Mouse (Mus musculus) E14TG2a.4 (cell line): Measurements from ENCODE around the gene Gabbr2.

Source experiments
- H3K27me3 ChIP-seq: 2 replicates; pipeline ENCODE4 v1.6.1; 2014; ENCODE audit warnings: low read length, control low read depth; ENCODE audit not compliant: insufficient read depth
- H3K36me3 ChIP-seq: 2 replicates; pipeline ENCODE4 v1.6.1; 2014; ENCODE audit warnings: low read length, control low read depth; ENCODE audit not compliant: insufficient read depth
- H3K4me1 ChIP-seq: replicated peaks from 2 replicates; pipeline ENCODE4 v1.6.1; 2014; ENCODE audit warnings: low read depth, low read length, control low read depth
- H3K4me3 ChIP-seq: replicated peaks from 2 replicates; pipeline ENCODE4 v1.5.1; 2014; ENCODE audit warnings: mild to moderate bottlenecking, low read length
- H3K9me3 ChIP-seq: 2 replicates; pipeline ENCODE4 v1.6.1; 2014; ENCODE audit warnings: low read length, control low read depth
- CTCF ChIP-seq: conservative IDR thresholded peaks from 2 replicates; pipeline ENCODE4 v1.5.1; 2014; ENCODE audit warnings: low read length
- NANOG ChIP-seq: IDR thresholded peaks from 2 replicates; pipeline ENCODE4 v1.6.1; 2014; ENCODE audit warnings: borderline replicate concordance, low read length, mixed read lengths
- POU5F1 ChIP-seq: IDR thresholded peaks from 2 replicates; pipeline ENCODE4 v1.6.1; 2014; ENCODE audit warnings: low read length, borderline replicate concordance

The Gabbr2 gene

GRCm38 (mm10) chr4:46664123-46665009, 327.3 kb downstream of the Gabbr2 start:
- Histone ChIP-seq H3K4me3 (peak overlapping the region; percentile 80), H3K27me3 (0 out of 2 replicates have a peak, but pooled peaks cover 3% of the 10 kb centered on the region), H3K9me3 (peaks cover 33% of the 10 kb centered on the region), H3K36me3 (no peaks in the 10 kb centered on the region), H3K4me1 (peaks cover 62% of the 10 kb centered on the region)
- TF ChIP-seq NANOG (no peak), POU5F1 (no peak), CTCF (no peak)

DNA sequence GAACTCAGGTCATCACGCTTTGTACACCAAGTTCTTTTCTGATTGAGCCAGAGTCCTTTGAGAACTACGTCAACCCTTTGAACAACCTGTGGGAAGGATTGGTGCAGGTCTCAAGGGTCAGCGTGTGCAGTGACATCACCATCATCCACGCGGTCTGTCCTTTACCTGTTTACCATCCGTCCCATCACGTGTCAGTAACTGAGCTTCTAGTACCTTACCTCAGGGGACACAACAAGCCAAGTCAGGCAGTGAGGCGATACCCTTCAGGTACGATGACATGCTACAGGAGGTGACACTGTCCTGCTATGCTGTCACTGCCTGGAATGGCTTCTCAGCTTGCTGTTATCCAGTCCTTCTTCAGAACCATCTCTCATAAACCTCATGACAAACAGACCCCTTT, 330.2 kb downstream of the Gabbr2 start:
- no peak overlapping the region for H3K4me3 ChIP-seq
- 0 out of 2 replicates have a peak, but pooled peaks cover 3% of the 10 kb centered on the region for H3K27me3 ChIP-seq
- H3K36me3 ChIP-seq = no peaks in the 10 kb centered on the region
- TF ChIP-seq POU5F1 (no peak), NANOG (no peak), CTCF (no peak)
- peaks cover 3% of the 10 kb centered on the region for H3K9me3 ChIP-seq
- peaks cover 55% of the 10 kb centered on the region for H3K4me1 ChIP-seq

GRCm38 (mm10) chr4:46658946-46659345, 332.7 kb downstream of the Gabbr2 start:
- Histone ChIP-seq H3K36me3 (no peaks in the 10 kb centered on the region), H3K9me3 (no peaks in the 10 kb centered on the region), H3K27me3 (0 out of 2 replicates have a peak, but pooled peaks cover 3% of the 10 kb centered on the region), H3K4me1 (peaks cover 35% of the 10 kb centered on the region), H3K4me3 (no peak overlapping the region)
- TF ChIP-seq CTCF = no peak
- TF ChIP-seq NANOG = no peak
- no peak for TF ChIP-seq POU5F1

- H3K27me3 ChIP-seq = peaks cover 9% of the 10 kb centered on the region; the same call in 1 of the 2 replicates
- no peaks in the 10 kb centered on the region for H3K9me3 ChIP-seq
- peak; percentile 95 for TF ChIP-seq CTCF
- TF ChIP-seq POU5F1 = no peak
- H3K36me3 ChIP-seq = no peaks in the 10 kb centered on the region
- H3K4me1 ChIP-seq = peaks cover 21% of the 10 kb centered on the region
- H3K4me3 ChIP-seq = no peak overlapping the region
Measured at GRCm38 (mm10) chr4:46657116-46657515, 334.6 kb downstream of the Gabbr2 start.

DNA sequence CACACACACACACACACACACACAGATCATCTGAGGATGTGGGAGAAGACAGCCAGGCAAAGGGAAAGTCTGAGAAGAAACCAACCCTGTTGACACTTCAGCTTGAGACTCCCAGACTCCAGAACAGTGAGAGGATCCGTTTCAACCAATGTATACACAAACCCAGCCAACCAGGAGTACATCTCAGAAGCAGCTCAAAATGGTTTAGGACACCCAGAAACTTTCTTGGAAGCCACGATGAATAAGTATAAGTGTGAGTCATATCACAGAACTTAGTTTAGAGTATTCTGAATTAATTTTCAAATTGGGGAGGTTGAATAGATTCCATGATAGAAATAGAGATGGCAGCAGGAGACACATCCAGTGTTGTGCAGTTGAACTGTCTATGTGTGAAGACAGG, 335.7 kb downstream of the Gabbr2 start:
- H3K4me1 ChIP-seq = peaks cover 19% of the 10 kb centered on the region
- H3K36me3 ChIP-seq = no peaks in the 10 kb centered on the region
- TF ChIP-seq NANOG = no peak
- peaks cover 9% of the 10 kb centered on the region; the same call in 1 of the 2 replicates for H3K27me3 ChIP-seq
- no peak overlapping the region for H3K4me3 ChIP-seq
- no peaks in the 10 kb centered on the region for H3K9me3 ChIP-seq

DNA sequence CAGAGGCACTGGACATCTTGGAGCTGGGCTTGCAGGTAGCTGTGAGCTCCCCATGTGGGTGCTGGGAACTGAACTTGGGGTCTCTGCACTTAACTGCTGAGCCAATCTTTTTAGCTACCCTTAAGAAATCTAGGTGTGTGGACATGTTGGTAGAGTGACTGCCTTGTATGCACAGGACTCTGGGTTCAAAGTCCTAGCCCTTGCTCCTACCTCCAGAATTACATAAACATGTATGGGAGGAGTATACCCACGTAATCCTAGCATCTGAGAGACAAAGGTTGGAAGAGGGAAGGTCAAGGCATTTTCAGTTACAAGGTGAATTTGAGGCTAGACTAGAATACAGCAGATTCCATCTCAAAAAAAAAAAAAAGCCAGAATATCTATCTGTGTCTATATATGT, 336.4 kb downstream of the Gabbr2 start:
- H3K27me3 ChIP-seq = peaks cover 9% of the 10 kb centered on the region; the same call in 1 of the 2 replicates
- H3K36me3 ChIP-seq = no peaks in the 10 kb centered on the region
- peaks cover 22% of the 10 kb centered on the region for H3K4me1 ChIP-seq
- TF ChIP-seq NANOG (no peak), CTCF (no peak), POU5F1 (no peak)
- H3K9me3 ChIP-seq = no peaks in the 10 kb centered on the region
- no peak overlapping the region for H3K4me3 ChIP-seq

DNA sequence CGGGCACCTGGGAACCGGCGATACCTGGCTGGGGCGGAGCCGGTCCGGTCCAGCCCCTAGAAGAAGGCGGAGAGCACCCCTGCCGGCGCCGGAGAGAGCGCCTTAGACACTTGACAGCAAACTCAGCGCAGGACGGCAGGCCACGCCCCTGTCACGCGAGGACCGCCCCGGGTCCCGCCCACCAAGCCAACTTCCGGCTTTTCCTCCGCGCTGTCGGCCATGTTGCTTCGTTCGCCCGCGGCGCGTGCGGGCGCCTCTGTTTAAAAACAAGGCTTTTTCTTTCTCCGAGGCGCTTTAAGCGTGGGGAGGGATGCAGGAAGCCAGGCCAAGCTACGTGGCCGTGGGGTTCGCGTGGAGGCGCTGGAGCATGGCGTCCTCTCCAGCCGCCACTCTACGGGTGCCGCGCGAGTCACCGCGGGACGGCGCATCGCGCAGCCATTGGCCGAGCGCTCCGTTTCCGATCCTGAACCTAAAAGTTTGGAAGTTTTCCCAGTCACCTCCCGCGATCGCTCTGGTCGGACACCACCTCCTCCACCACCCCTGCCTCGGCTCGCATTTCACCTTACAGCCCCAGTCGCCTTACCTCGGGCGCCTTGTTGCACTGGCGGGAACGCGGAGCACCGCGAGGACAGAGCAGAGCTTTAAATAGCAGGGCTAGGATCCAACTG, 341.5 kb downstream of the Gabbr2 start, which contains the start of gene Tbc1d2:
TSS of gene Tbc1d2 (minus strand) at position 124 of the 668 bp plus-strand sequence.
- Histone ChIP-seq H3K4me3 (peak within 1 kb of the TSS; percentile 90), H3K36me3 (no peaks in the 10 kb centered on the region; the same call in 1 of the 2 replicates), H3K4me1 (peaks cover 21% of the 10 kb centered on the region), H3K9me3 (no peaks in the 10 kb centered on the region), H3K27me3 (peaks cover 22% of the 10 kb centered on the region)
- TF ChIP-seq POU5F1 = no peak
- no peak for TF ChIP-seq CTCF
- TF ChIP-seq NANOG = no peak

DNA sequence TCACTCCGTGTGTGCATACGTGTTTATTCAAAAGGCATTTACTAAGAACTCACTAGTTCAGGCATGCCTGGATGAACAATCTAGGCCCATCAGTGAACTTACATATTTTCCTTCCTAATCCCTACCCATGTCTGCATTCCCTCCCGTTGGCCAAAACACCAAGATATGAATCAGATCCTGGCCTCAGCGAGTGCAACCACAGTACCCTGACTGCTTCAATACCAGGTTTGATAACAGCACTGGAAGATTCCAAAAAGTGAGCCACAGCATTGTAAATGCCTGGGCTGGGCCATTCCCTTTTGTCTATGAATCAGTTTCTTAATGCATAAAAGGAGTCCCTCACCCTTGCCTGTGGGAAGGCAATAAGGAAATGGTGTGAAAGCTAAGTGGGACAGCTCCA, 342.5 kb downstream of the Gabbr2 start:
- H3K4me1 ChIP-seq = peaks cover 21% of the 10 kb centered on the region
- TF ChIP-seq NANOG (no peak), CTCF (no peak), POU5F1 (no peak)
- H3K27me3 ChIP-seq = peaks cover 22% of the 10 kb centered on the region
- H3K4me3 ChIP-seq = peak overlapping the region; percentile 90
- H3K36me3 ChIP-seq = peaks cover 5% of the 10 kb centered on the region; the same call in 1 of the 2 replicates
- H3K9me3 ChIP-seq = no peaks in the 10 kb centered on the region
